Comparison of ENCODE assay signal across 8 mouse cellular contexts in genomic region chr9:34993467-34994211, GRCm38 (mm10).
A peak's percentile ranks its signal among the peaks of the same experiment; 100 is the strongest.
DNase-seq lines count a peak whose midpoint lies in the region; ATAC-seq lines count a peak whose summit lies in the region.

No protein-coding gene starts in this region.

- H3K4me2 ChIP-seq in midbrain, embryonic 11.5 days: no peak overlapping the region
- no peak overlapping the region for H3K4me2 ChIP-seq in heart, embryonic 13.5 days

- 86% methylated on average over 4 of the region's 4 CpGs for WGBS in midbrain, embryonic 10.5 days
- 78% methylated on average over 4 of the region's 4 CpGs for WGBS in midbrain, embryonic 11.5 days
- 49% methylated on average over 4 of the region's 4 CpGs for WGBS in heart, embryonic 13.5 days

- peaks cover 20% of the 10 kb centered on the region for H3K4me1 ChIP-seq in midbrain, embryonic 10.5 days
- H3K4me1 ChIP-seq in midbrain, embryonic 11.5 days (ENCODE audit: control insufficient read depth, insufficient read depth, low read length): peaks cover 11% of the 10 kb centered on the region
- peaks cover 45% of the 10 kb centered on the region for H3K4me1 ChIP-seq in heart, embryonic 13.5 days

- H3K9ac ChIP-seq in midbrain, embryonic 11.5 days (ENCODE audit: low read length): no peak overlapping the region
- H3K9ac ChIP-seq in heart, embryonic 13.5 days: no peak overlapping the region

- H3K27me3 ChIP-seq in midbrain, embryonic 10.5 days (ENCODE audit: low read depth, poor library complexity, severe bottlenecking): no peaks in the 10 kb centered on the region; the same call in 1 of the 2 replicates
- no peaks in the 10 kb centered on the region for H3K27me3 ChIP-seq in midbrain, embryonic 11.5 days (ENCODE audit: control insufficient read depth, insufficient read depth, low read length)
- H3K27me3 ChIP-seq in heart, embryonic 13.5 days (replicated peaks): no peaks in the 10 kb centered on the region

- H3K4me3 ChIP-seq in midbrain, embryonic 10.5 days: no peak overlapping the region
- H3K4me3 ChIP-seq in midbrain, embryonic 11.5 days (ENCODE audit: low read depth, low read length): no peak overlapping the region
- H3K4me3 ChIP-seq in heart, embryonic 13.5 days: no peak overlapping the region

- H3K36me3 ChIP-seq in midbrain, embryonic 10.5 days: no peaks in the 10 kb centered on the region
- no peaks in the 10 kb centered on the region for H3K36me3 ChIP-seq in midbrain, embryonic 11.5 days (ENCODE audit: control insufficient read depth, insufficient read depth, low read length)
- no peaks in the 10 kb centered on the region for H3K36me3 ChIP-seq in heart, embryonic 13.5 days

- 0 out of 2 replicates have a peak overlapping the region, but pooled peaks have one; percentile 6 for H3K27ac ChIP-seq in midbrain, embryonic 10.5 days (replicated peaks)
- H3K27ac ChIP-seq in midbrain, embryonic 11.5 days (ENCODE audit: low read depth, low read length): no peak overlapping the region
- H3K27ac ChIP-seq in heart, embryonic 13.5 days (replicated peaks): peak overlapping the region; percentile 58

- ATAC-seq in midbrain, embryonic 11.5 days (ENCODE audit: low FRiP score): no peak
- ATAC-seq in heart, embryonic 13.5 days (ENCODE audit: extremely low read depth, insufficient number of reproducible peaks, low FRiP score, low TSS enrichment): peak; percentile 42; the same call in 1 of the 2 replicates

- no peaks in the 10 kb centered on the region for H3K9me3 ChIP-seq in midbrain, embryonic 10.5 days (replicated peaks)
- no peaks in the 10 kb centered on the region for H3K9me3 ChIP-seq in midbrain, embryonic 11.5 days (ENCODE audit: control insufficient read depth, low read length)
- no peaks in the 10 kb centered on the region for H3K9me3 ChIP-seq in heart, embryonic 13.5 days

- DNase-seq in midbrain, embryonic 10.5 days (ENCODE audit: low spot score): no peak
- no peak for DNase-seq in midbrain, embryonic 11.5 days (ENCODE audit: low spot score, missing footprints)
- DNase-seq in cerebellum, postnatal 36 days: peak; percentile 90 to 91
- peak; percentile 80 for DNase-seq in layer of hippocampus, adult 11-12 months (ENCODE audit: low spot score)
- DNase-seq in lung, postnatal 4 days: peak; percentile 91 to 95
- peak; percentile 22 for DNase-seq in urinary bladder, postnatal 25 days (ENCODE audit: low spot score)
- no peak for DNase-seq in thymus, postnatal 36 days

Comparison
In these comparisons a context has a peak if more than half of its experiments do, and no peak if none do; other contexts are left out.
1. DNase-seq: peak in cerebellum, postnatal 36 days (2 of 2), layer of hippocampus, adult 11-12 months (single experiment), lung, postnatal 4 days (2 of 2) and urinary bladder, postnatal 25 days (single experiment); none in midbrain, embryonic 10.5 days (single experiment), midbrain, embryonic 11.5 days (single experiment) and thymus, postnatal 36 days (0 of 2).